Mouse (Mus musculus) MEL (cell line): ENCODE results near the gene Ssc4d.

Experiments
- CTCF ChIP-seq, 3 experiments: IDR thresholded peaks in 2 of 3; conservative IDR thresholded peaks in 1 of 3; 2 replicates each; pipeline ENCODE4 v1.5.1; 2011 to 2012; ENCODE audit warnings: low read length in 3 of 3, low read depth in 2 of 3, mild to moderate bottlenecking in 2 of 3, improper control_type of control experiment in 1 of 3, inconsistent platforms in 1 of 3, mixed read lengths in 1 of 3, moderate library complexity in 1 of 3; ENCODE audit not compliant: control insufficient read depth in 1 of 3, insufficient read depth in 1 of 3, poor library complexity in 1 of 3, severe bottlenecking in 1 of 3
- E2F4 ChIP-seq: IDR thresholded peaks from 2 replicates; pipeline ENCODE4 v1.6.1; 2011; ENCODE audit warnings: low read depth, low read length, improper control_type of control experiment, borderline replicate concordance
- GATA1 ChIP-seq: IDR thresholded peaks from 2 replicates; pipeline ENCODE4 v1.6.1; 2011; ENCODE audit warnings: low read depth, low read length, improper control_type of control experiment
- NRF1 ChIP-seq: IDR thresholded peaks from 2 replicates; pipeline ENCODE4 v1.6.1; 2014; ENCODE audit warnings: low read depth, mild to moderate bottlenecking, inconsistent platforms, low read length, improper control_type of control experiment, moderate library complexity; ENCODE audit not compliant: poor library complexity, insufficient read depth, severe bottlenecking
- UBTF ChIP-seq: IDR thresholded peaks from 2 replicates; pipeline ENCODE4 v1.6.1; 2012; ENCODE audit warnings: low read depth, mild to moderate bottlenecking, inconsistent platforms, low read length, improper control_type of control experiment, moderate library complexity, borderline replicate concordance; ENCODE audit not compliant: insufficient read depth

GRCm38 (mm10) chr5:135951660-135952059 is 22.7 kb downstream of the Ssc4d start:
- TF ChIP-seq GATA1 = no peak
- no peak for TF ChIP-seq UBTF
- no peak for TF ChIP-seq NRF1
- no peak for TF ChIP-seq E2F4
- TF ChIP-seq CTCF (IDR thresholded peaks at IDR 0.05 in 2 of 3, conservative IDR thresholded peaks at IDR 0.05 in 1 of 3; ENCODE audit: control insufficient read depth in 1 of 3, insufficient read depth in 1 of 3, low read depth in 2 of 3, low read length in 3 of 3, poor library complexity in 1 of 3, severe bottlenecking in 1 of 3) = no peak
